Mouse (Mus musculus) kidney, embryonic 15.5 days (tissue): ENCODE data around the gene Aspm. TPM values are rescaled to one million over a fixed set of nuclear protein-coding genes. Genes with fewer than 3 reads are reported as not detected.

Source experiments
- polyA plus RNA-seq: library from polyadenylated mRNA; unstranded; fragments of >200 nt; fragmentation: Nextera tagmentation; extraction: Ambion mirVana; gene quantifications from 2 replicates; pipeline ENCODE4 v1.2.1, GENCODE M21; 2015

Gene Aspm
- polyA plus RNA-seq, 1 experiment from 2014 or later: 15.8 TPM

Other genes with a start within 250 kb of the Aspm start
- gene Crb1, start 77.7 kb upstream of the Aspm start, polyA plus RNA-seq: 0.23 and 0.28 TPM in 2 replicates
- gene Zbtb41, start 32.5 kb upstream of the Aspm start, polyA plus RNA-seq: 9.0 and 9.7 TPM in 2 replicates
- 0.28 and 0.60 TPM in 2 replicates for gene F13b, start 46.9 kb downstream of the Aspm start, polyA plus RNA-seq
- not detected in 2 replicates for gene Cfhr1, start 105.5 kb downstream of the Aspm start, polyA plus RNA-seq